Mouse (Mus musculus) bone marrow macrophage, adult 2 months (primary cell): ENCODE results near the gene Dus2.

Experiments used
- CTCF ChIP-seq: IDR thresholded peaks from 2 replicates; pipeline ENCODE4 v1.5.1; 2012; ENCODE audit warnings: low read depth, mild to moderate bottlenecking, low read length, moderate library complexity
- POLR2A ChIP-seq: IDR thresholded peaks from 2 replicates; pipeline ENCODE4 v1.6.1; 2012; ENCODE audit warnings: mild to moderate bottlenecking, low read depth, low read length, borderline replicate concordance

- no peak for TF ChIP-seq CTCF
- no peak for TF ChIP-seq POLR2A
Measured at GRCm38 (mm10) chr8:105951057-105951659, 40.0 kb upstream of the Dus2 start.
